Mouse (Mus musculus): ENCODE data around the gene H13.
"Not testable (repeated sequence)": the region's sequence is repeated elsewhere in the genome, so short reads cannot be mapped to it uniquely, and the experiment has no call there.

DNA sequence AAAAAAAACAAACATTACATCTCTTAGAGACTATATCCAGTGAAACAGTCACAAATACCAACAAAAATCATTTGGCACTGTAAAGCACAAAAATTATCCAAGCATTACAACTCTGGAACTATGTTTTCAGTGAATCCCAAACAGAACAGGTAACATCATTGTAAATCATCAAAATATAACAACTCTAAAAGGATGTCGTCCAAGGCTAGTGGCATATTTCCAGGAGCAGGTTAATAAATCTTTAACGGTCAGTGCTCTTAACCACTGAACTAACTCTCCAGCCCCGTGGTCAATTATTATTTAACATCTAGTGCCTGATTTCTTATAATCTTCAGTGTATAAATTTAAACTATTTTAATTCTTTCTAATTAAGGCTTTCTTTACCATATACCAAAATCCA is 3.1 kb upstream of the H13 start:
- TF ChIP-seq CTCF (conservative IDR thresholded peaks at IDR 0.05; ENCODE audit: insufficient read depth, insufficient read length, low read depth, low read length); POLR2A (IDR thresholded peaks at IDR 0.05; ENCODE audit: low read depth, low read length): not testable (repeated sequence)
